Mouse (Mus musculus) midbrain, embryonic 12.5 days (tissue): ENCODE measurements around the gene Alk. TPM values are rescaled to one million over a fixed set of nuclear protein-coding genes. Genes with fewer than 3 reads are reported as not detected.
A peak's percentile ranks its signal among the peaks of the same experiment; 100 is the strongest.

Experiments used
- ATAC-seq: fragments of 200-750 bp; cut with Nextera tagmentation; 2 replicates; pipeline ENCODE4 v1.8.0; 2017; ENCODE audit warnings: low read depth, moderate TSS enrichment, moderate library complexity; ENCODE audit not compliant: low FRiP score
- H3K27ac ChIP-seq: fragments of 300-500 bp; sonication (generic); replicated peaks from 2 replicates; pipeline ENCODE4 v1.5.1; 2016; ENCODE audit warnings: mild to moderate bottlenecking
- H3K27me3 ChIP-seq: fragments of 300-500 bp; sonication (generic); 2 replicates; pipeline ENCODE4 v1.6.1; 2016; ENCODE audit warnings: mild to moderate bottlenecking
- H3K36me3 ChIP-seq: fragments of 300-500 bp; sonication (generic); 2 replicates; pipeline ENCODE4 v1.6.1; 2016
- H3K4me1 ChIP-seq: fragments of 300-500 bp; sonication (generic); 2 replicates; pipeline ENCODE4 v1.6.1; 2016
- H3K4me2 ChIP-seq: fragments of 300-500 bp; sonication (generic); replicated peaks from 2 replicates; pipeline ENCODE4 v1.6.1; 2016; ENCODE audit warnings: mild to moderate bottlenecking, moderate library complexity
- H3K4me3 ChIP-seq: fragments of 300-500 bp; sonication (generic); 2 replicates; pipeline ENCODE4 v1.5.1; 2016; ENCODE audit warnings: mild to moderate bottlenecking
- H3K9ac ChIP-seq: fragments of 300-500 bp; sonication (generic); replicated peaks from 2 replicates; pipeline ENCODE4 v1.6.1; 2016; ENCODE audit warnings: mild to moderate bottlenecking, moderate library complexity
- H3K9me3 ChIP-seq: fragments of 300-500 bp; sonication (generic); 2 replicates; pipeline ENCODE4 v1.6.1; 2016; ENCODE audit warnings: mild to moderate bottlenecking
- WGBS: fragments of 180-500 bp; shearing (Covaris S2); methylation state at CpG from one replicate; pipeline ENCODE4 v1.1.7; 2016; 5-methylcytosine and 5-hydroxymethylcytosine counted together
- polyA plus RNA-seq: library from polyadenylated mRNA; unstranded; fragments of >200 nt; fragmentation: Nextera tagmentation; extraction: Ambion mirVana; gene quantifications from 2 replicates; pipeline ENCODE4 v1.2.1, GENCODE M21; 2016

Alk gene
- polyA plus RNA-seq, 1 experiment from 2014 or later: 0.99 TPM

DNA sequence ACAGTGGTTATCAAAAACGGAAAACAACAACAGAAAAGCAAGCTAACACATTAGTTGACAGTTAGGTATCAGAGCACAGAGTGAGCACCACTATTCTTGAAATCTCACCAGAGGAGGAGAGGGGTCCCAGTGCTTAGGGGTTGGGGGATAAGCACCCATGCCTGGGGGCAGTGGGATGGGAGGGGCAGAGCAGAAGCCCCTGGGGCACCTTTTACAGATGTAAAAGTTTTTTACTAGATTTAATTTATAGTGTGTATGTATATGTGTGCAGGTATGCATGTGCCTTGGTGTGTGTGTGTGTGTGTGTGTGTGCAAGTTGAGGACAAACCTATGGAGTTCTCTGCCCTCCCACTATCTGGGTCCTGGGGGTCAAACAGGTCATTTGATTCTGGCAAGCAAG lies 733.8 kb downstream of the Alk start:
- Histone ChIP-seq H3K4me1 (0 out of 2 replicates have a peak, but pooled peaks cover 3% of the 10 kb centered on the region), H3K4me3 (no peak overlapping the region), H3K9me3 (no peaks in the 10 kb centered on the region), H3K27ac (no peak overlapping the region), H3K36me3 (no peaks in the 10 kb centered on the region), H3K4me2 (no peak overlapping the region), H3K27me3 (no peaks in the 10 kb centered on the region; the same call in 1 of the 2 replicates), H3K9ac (no peak overlapping the region)
- no peak for ATAC-seq
- 82% methylated on average over 1 of the region's 1 CpGs for WGBS

DNA sequence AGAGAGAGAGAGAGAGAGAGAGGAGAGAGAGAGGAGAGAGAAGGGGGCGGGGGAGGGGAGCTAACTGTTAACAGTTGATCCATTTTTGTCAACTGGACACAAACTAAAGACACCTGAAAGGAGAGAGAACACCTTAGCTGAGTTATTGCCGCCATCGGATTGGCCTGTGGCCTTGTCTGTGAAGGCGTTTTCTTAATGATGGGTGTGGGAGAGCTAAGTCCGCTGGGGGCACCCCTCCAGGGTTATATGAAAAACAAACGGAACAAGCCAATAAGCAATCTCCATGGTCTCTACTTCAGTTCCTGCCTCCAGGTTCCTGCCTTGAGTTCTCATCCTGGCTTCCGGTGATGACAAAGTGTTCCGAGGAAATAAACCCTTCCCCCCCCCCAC lies 734.2 kb downstream of the Alk start:
- H3K27ac ChIP-seq: no peak overlapping the region
- WGBS: 88% methylated on average over 8 of the region's 8 CpGs
- no peaks in the 10 kb centered on the region for H3K36me3 ChIP-seq
- no peak for ATAC-seq
- 0 out of 2 replicates have a peak, but pooled peaks cover 3% of the 10 kb centered on the region for H3K4me1 ChIP-seq
- no peaks in the 10 kb centered on the region for H3K9me3 ChIP-seq
- no peaks in the 10 kb centered on the region; the same call in 1 of the 2 replicates for H3K27me3 ChIP-seq
- H3K4me2 ChIP-seq: no peak overlapping the region; the same call in 1 of the 2 replicates
- H3K4me3 ChIP-seq: no peak overlapping the region
- H3K9ac ChIP-seq: no peak overlapping the region

DNA sequence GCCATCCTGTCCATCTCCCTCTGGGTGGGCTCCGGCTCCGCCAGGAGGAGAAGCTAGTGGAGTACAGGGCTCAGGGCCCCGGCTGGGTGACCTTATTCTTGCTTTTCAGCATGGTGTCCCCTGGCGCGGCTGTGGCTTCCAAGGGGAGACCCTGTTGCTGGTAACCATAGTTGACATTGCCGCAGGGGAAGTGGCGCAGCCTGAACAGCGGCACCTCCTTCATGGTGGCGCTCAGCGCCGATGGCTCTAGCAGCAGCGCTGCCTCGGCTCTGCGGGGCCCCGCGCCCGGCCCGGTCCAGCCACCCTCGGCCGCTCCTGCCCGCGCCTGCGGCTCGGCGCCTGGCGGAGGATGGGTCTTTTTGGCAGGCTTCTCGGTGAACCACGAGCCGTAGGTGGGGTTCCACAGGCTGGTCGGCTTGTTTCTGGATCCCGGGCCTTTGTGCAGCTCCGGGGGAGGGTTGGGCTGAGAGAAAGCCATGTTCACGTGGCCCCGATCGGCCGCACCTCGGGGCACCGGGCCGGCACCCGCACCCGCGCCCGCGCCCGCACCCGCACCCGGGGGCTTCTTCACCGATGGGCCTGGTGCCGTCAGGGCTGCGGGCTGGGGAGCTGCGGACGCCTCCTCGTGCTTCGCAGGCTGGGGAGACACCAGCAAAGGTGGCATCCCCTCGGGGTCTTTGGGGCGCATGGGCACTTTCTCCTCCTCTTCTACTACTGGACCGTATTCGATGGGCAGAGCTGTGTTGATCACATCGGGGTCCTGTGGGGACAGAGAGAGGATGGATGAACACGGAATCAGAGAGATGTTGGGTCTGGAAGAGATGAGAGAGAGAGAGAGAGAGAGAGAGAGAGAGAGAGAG lies 734.8 kb downstream of the Alk start:
- WGBS: 6% methylated on average over 59 of the region's 60 CpGs
- Histone ChIP-seq H3K4me2 (peak overlapping the region; percentile 83), H3K4me3 (peak overlapping the region; percentile 56), H3K27me3 (no peaks in the 10 kb centered on the region; the same call in 1 of the 2 replicates), H3K36me3 (no peaks in the 10 kb centered on the region), H3K4me1 (0 out of 2 replicates have a peak, but pooled peaks cover 3% of the 10 kb centered on the region), H3K9ac (peak overlapping the region; percentile 76), H3K27ac (no peak overlapping the region), H3K9me3 (no peaks in the 10 kb centered on the region)
- peak; percentile 91 for ATAC-seq

DNA sequence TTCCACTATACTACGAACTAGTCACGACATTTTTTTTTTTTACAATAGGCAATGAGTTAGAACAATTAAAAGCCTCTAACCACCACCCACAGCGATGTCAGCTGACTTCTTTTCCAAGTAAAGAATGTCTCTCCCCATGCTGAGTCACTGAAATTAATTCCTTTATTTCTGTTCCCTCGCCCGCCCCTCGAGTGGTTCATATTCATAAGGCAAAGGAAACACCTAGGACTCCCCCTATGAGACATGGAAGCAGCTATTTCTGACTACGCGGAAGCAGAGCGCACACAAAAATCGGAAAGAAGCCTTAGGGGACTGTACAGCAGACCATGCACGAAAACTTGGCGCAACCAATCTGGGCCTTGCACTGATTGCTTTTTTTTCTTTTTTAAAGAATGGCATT lies 735.6 kb downstream of the Alk start:
- H3K27ac ChIP-seq: no peak overlapping the region
- H3K36me3 ChIP-seq: no peaks in the 10 kb centered on the region
- WGBS: 73% methylated on average over 12 of the region's 12 CpGs
- 0 out of 2 replicates have a peak, but pooled peaks cover 3% of the 10 kb centered on the region for H3K4me1 ChIP-seq
- no peak for ATAC-seq
- H3K9me3 ChIP-seq: no peaks in the 10 kb centered on the region
- H3K27me3 ChIP-seq: no peaks in the 10 kb centered on the region; the same call in 1 of the 2 replicates
- H3K4me3 ChIP-seq: no peak overlapping the region; the same call in 1 of the 2 replicates
- H3K4me2 ChIP-seq: peak overlapping the region; percentile 83; the same call in 1 of the 2 replicates
- H3K9ac ChIP-seq: no peak overlapping the region

DNA sequence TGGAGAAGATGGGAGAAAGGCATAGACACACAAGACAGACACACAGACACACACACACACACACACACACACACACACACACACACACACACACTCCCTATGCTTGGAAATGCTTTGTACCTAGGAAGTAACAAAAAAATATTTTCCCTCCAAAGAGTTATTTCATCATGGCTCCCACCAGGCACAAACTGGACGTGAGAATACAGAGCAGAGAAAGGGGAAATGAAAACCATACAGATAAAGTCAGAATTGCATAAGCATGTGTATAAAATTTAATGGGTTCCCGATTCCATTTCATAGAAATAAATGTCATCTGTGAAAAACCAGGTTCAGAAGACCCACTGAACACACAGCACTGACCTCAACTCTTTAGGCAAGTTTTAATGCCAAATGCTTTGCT lies 736.5 kb downstream of the Alk start:
- ATAC-seq: no peak
- Histone ChIP-seq H3K4me1 (0 out of 2 replicates have a peak, but pooled peaks cover 3% of the 10 kb centered on the region), H3K4me3 (no peak overlapping the region), H3K4me2 (no peak overlapping the region), H3K36me3 (no peaks in the 10 kb centered on the region), H3K27ac (no peak overlapping the region), H3K27me3 (no peaks in the 10 kb centered on the region; the same call in 1 of the 2 replicates), H3K9me3 (no peaks in the 10 kb centered on the region), H3K9ac (no peak overlapping the region)
- WGBS: 82% methylated on average over 2 of the region's 2 CpGs

DNA sequence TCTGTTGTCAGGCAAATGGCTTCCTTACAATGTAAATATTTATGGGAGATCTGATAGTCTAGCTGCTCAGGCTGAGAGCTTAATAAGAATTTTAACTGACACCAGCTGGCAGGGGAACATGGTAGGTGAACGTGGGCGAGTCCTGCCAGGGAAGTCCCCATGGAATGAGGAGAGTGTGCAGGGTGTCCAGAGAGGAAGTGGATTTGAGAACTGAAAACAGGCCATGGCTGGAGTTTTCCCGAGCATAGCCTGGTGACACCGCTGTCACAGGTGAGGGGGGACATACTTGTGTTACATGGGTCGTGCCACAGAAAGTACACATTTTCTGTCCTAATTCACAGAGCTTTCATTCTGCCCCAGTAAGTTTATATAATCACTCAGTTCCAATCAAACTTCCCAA lies 739.0 kb downstream of the Alk start:
- Histone ChIP-seq H3K27me3 (no peaks in the 10 kb centered on the region; the same call in 1 of the 2 replicates), H3K4me2 (no peak overlapping the region), H3K36me3 (no peaks in the 10 kb centered on the region), H3K9ac (no peak overlapping the region), H3K4me1 (0 out of 2 replicates have a peak, but pooled peaks cover 3% of the 10 kb centered on the region), H3K9me3 (no peaks in the 10 kb centered on the region), H3K4me3 (no peak overlapping the region), H3K27ac (no peak overlapping the region)
- no peak for ATAC-seq
- 82% methylated on average over 5 of the region's 5 CpGs for WGBS

DNA sequence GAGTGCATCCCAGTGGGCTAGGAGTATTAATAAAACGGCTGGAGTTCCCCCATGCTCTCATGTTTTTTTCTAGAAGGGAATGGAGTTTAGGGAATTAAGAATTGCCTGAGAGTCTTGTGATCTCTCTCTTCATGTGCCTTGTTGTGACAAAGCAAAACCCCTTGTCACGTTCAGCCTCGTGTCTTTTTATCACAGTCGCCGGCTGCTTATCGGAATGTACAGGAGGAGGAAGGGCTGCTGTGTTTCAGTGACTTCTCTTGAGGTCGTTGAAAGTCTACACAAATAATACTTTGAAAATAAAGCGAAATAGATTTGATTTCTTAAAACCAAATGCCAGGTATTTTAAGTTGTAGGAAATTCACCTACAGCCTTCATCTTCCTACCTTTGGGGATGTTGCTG lies 740.4 kb downstream of the Alk start:
- ATAC-seq: no peak
- no peaks in the 10 kb centered on the region for H3K4me1 ChIP-seq
- WGBS: 86% methylated on average over 8 of the region's 8 CpGs
- H3K4me2 ChIP-seq: no peak overlapping the region
- H3K4me3 ChIP-seq: no peak overlapping the region
- no peak overlapping the region for H3K9ac ChIP-seq
- H3K27me3 ChIP-seq: no peaks in the 10 kb centered on the region
- H3K9me3 ChIP-seq: no peaks in the 10 kb centered on the region
- peaks cover 6% of the 10 kb centered on the region; the same call in 1 of the 2 replicates for H3K36me3 ChIP-seq
- H3K27ac ChIP-seq: no peak overlapping the region

DNA sequence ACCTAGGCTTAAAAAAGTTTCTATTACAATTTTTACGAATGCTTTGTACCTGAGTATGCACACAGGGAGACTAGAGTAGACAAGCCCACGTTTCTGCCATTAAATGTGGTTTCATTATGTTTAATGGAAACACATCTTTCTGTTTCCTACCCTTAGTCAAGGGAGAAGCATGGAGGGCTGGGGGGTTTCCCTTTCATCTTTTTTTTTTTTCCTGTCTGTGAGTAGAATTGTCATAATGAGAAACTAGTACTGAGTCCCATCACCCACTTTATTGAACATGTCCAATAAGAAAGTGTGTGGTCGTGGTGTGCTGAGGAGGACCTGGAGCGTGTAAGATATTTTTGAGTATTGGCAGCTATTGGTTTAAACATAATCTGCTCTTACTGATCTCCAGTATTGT lies 741.5 kb downstream of the Alk start:
- Histone ChIP-seq H3K4me1 (no peaks in the 10 kb centered on the region), H3K4me3 (no peak overlapping the region), H3K9me3 (no peaks in the 10 kb centered on the region), H3K4me2 (no peak overlapping the region), H3K36me3 (peaks cover 8% of the 10 kb centered on the region; the same call in 1 of the 2 replicates), H3K27me3 (no peaks in the 10 kb centered on the region), H3K27ac (no peak overlapping the region), H3K9ac (no peak overlapping the region)
- no peak for ATAC-seq
- 85% methylated on average over 4 of the region's 4 CpGs for WGBS

DNA sequence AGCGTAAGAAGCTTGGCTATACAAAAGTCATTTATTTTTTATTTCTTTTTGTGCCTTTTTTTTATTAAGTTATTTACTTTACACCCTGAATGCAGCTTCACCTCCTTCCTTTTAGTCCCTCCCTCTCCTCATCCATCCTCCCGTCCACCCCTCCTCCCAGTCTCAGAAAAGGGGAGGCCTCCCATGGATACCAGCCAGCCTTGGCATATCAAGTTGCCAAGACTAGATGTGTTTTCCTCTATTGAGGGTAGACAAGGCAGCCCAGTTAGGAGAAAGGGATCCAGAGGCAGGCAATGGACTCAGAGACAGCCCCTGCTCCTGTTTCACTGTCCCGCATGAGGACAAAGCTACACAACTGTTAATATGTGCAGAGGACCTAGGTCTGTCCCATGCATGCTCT lies 742.2 kb downstream of the Alk start:
- no peak overlapping the region for H3K4me3 ChIP-seq

DNA sequence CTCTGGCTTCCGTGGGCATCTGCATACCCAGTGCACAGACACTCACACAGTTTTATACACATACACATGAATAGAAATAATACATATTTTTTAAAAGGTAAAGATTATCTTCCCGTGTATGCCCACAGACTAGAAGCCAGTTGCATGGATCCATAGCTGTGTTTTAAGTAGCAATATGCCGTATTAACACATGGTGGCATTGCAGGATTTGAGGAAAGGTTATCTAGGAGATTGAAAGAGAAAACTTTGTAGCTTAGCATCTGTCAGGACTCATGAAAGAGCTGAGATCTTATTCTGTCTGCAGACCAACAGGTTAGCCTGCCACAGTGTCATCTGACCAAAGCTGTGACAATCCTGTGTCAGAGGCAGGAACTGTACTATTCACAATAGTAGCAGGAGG lies 772.5 kb downstream of the Alk start:
- 0 out of 2 replicates have a peak, but pooled peaks cover 15% of the 10 kb centered on the region for H3K36me3 ChIP-seq

More for the DNA sequence above, 742.2 kb downstream of the Alk start:
- no peaks in the 10 kb centered on the region for H3K27me3 ChIP-seq
- no peaks in the 10 kb centered on the region for H3K9me3 ChIP-seq
- H3K27ac ChIP-seq: no peak overlapping the region
- peaks cover 8% of the 10 kb centered on the region; the same call in 1 of the 2 replicates for H3K36me3 ChIP-seq
- H3K4me1 ChIP-seq: no peaks in the 10 kb centered on the region
- H3K9ac ChIP-seq: no peak overlapping the region
- no peak overlapping the region for H3K4me2 ChIP-seq
- no peak for ATAC-seq
- 86% methylated on average over 3 of the region's 3 CpGs for WGBS

DNA sequence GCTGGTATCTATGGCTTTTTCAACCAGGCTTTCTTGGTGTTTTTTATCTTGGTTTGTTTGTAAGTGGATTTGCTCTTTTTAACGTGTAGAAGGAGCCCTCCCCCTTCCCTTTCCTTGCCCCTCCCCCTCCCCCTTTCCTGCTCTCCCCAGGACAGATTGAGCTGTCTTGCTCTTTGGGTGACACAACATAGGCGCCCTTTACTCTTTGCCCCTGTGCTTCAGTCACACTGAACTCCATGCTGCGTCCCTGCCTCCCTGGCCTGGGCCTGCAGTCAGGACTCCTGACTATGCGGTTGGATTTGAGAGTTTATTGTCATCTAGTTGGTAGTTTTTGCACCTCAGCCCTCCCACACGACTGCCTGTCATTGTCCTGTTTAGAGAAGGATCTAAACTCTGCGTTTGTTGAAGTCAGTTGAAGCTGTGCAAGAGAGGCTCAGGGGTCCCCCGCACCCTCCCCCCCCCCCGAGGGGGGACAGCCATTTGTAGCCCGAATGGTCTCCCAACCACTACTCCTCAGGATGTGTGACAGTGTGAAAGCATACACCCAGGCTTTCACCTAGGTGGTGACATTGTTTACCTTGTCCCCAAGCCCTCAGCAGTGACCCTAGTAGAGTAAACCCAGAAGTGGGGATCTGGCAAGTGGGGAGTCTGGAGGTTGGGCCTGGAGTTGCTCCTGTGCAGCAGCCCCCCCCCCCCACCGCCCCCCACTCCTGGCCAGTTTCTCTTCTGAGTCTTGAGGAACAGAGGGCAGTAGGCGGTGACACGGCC lies 775.6 kb downstream of the Alk start:
- Histone ChIP-seq H3K27me3 (no peaks in the 10 kb centered on the region), H3K9ac (no peak overlapping the region), H3K4me3 (no peak overlapping the region), H3K4me2 (no peak overlapping the region), H3K27ac (no peak overlapping the region), H3K9me3 (no peaks in the 10 kb centered on the region), H3K4me1 (no peaks in the 10 kb centered on the region), H3K36me3 (peaks cover 15% of the 10 kb centered on the region; the same call in 1 of the 2 replicates)
- ATAC-seq: no peak
- 67% methylated on average over 12 of the region's 12 CpGs for WGBS

More for the DNA sequence above, 772.5 kb downstream of the Alk start:
- no peaks in the 10 kb centered on the region for H3K4me1 ChIP-seq
- 89% methylated on average over 3 of the region's 3 CpGs for WGBS
- ATAC-seq: no peak
- no peaks in the 10 kb centered on the region for H3K9me3 ChIP-seq
- no peak overlapping the region for H3K27ac ChIP-seq
- no peak overlapping the region for H3K4me3 ChIP-seq
- no peak overlapping the region for H3K9ac ChIP-seq
- H3K4me2 ChIP-seq: no peak overlapping the region
- no peaks in the 10 kb centered on the region for H3K27me3 ChIP-seq

DNA sequence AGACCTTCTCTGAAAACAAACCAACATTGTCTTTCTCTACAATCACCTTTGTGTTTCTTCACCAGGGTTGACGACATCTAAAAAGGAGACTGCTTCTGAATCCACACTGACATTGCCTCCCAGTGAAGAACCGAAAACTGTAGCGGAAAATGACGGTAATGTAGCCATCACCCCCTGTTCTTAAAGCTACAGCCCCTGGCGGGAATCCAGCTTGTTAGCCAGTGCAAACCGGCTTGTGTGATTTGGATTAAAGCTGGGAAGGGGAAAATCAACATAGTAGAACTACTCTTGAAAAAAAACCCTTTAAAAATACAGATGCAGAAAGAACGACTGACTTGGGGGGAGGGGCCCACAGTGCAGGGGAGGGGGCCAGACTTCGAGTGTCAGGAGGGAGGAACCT lies 776.8 kb downstream of the Alk start:
- WGBS: 63% methylated on average over 8 of the region's 8 CpGs

More for the DNA sequence above, 776.8 kb downstream of the Alk start:
- Histone ChIP-seq H3K36me3 (peaks cover 15% of the 10 kb centered on the region; the same call in 1 of the 2 replicates), H3K4me3 (no peak overlapping the region), H3K9ac (no peak overlapping the region), H3K27me3 (no peaks in the 10 kb centered on the region), H3K9me3 (no peaks in the 10 kb centered on the region), H3K4me2 (no peak overlapping the region), H3K27ac (no peak overlapping the region), H3K4me1 (no peaks in the 10 kb centered on the region)
- ATAC-seq: no peak
